Mouse (Mus musculus): ENCODE measurements around the gene Zfp27. TPM values are rescaled to one million over a fixed set of nuclear protein-coding genes. Genes with fewer than 3 reads are reported as not detected.

Gene Zfp27
- polyA plus RNA-seq, 1 experiment, result 13.7 TPM

DNA sequence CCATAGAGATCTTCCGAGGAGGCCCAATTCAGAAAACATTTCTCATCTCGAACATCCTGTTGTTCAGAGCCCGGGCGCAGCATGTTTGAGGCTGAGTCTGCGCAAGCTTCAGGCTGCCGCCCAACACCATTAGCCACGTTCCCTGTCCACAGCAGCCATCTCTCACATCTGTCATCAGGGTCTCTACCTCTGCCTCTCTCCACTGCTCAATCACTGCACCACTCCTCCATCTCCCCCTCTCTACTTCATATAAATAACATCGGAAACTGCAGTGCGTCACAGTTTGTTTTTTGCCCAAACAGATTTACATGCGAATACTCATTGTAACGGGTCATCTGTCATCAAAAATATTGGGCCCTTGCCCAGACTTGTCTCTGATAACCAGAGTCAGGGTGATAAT, 34.7 kb upstream of the Zfp27 start:
- Histone ChIP-seq H3K4me1 (ENCODE audit: control insufficient read depth, insufficient read depth, low read length) (no peaks in the 10 kb centered on the region; the same call in 1 of the 2 replicates), H3K27me3 (ENCODE audit: control insufficient read depth, insufficient read depth, low read length) (no peaks in the 10 kb centered on the region), H3K4me3 (replicated peaks; ENCODE audit: insufficient read depth, low read depth, low read length) (no peak overlapping the region), H3K27ac (ENCODE audit: insufficient read depth, low read length) (no peak overlapping the region)
- DNase-seq, result no peak
- WGBS, result 72% methylated on average over 11 of the region's 11 CpGs
- no peak for TF ChIP-seq CTCF (IDR thresholded peaks at IDR 0.05; ENCODE audit: borderline replicate concordance, insufficient read depth, low read depth, low read length)

DNA sequence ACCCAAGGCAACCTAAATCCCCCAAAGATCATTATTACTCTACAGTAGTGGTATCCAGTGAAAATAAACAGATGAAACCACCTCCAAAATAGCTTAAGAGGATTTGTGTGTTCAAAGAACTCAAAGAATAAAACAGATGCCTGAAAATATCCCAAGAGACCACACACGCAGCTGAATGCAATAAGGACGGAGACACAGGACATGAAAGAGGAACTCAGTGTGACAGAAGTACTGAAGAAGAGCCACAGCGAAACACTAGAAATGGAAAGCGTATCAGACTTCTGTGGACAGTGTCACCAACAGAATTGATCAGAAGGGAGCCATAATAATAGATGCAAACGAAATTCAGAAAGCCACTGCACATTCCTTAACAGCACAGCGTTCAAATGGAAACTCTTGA, 32.5 kb upstream of the Zfp27 start:
- WGBS, result 78% methylated on average over 6 of the region's 6 CpGs
- H3K27ac ChIP-seq (ENCODE audit: insufficient read depth, low read length), result no peak overlapping the region
- H3K27me3 ChIP-seq (ENCODE audit: control insufficient read depth, insufficient read depth, low read length), result no peaks in the 10 kb centered on the region
- H3K4me1 ChIP-seq (ENCODE audit: control insufficient read depth, insufficient read depth, low read length), result no peaks in the 10 kb centered on the region; the same call in 1 of the 2 replicates
- no peak for DNase-seq
- no peak overlapping the region for H3K4me3 ChIP-seq (replicated peaks; ENCODE audit: insufficient read depth, low read depth, low read length)
- TF ChIP-seq CTCF (IDR thresholded peaks at IDR 0.05; ENCODE audit: borderline replicate concordance, insufficient read depth, low read depth, low read length) (no peak), POLR2A (IDR thresholded peaks at IDR 0.05; ENCODE audit: borderline replicate concordance, insufficient read depth, low read length) (no peak)

DNA sequence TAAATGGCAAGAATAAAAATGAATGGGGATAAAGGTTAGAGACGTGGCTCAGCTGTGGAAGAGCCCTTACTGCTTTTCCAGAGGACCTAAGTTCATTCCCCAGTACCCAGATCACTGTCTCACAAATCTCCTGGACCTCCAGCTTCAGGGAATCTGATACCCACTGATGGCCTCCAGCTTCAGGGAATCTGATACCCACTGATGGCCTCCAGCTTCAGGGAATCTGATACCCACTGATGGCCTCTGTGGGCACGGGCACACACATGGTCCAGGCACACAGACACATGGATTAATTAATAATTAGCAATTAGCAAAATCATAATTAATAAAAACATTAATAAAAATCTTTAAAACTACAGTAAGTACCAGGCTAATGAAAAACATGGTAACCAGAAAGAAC, 16.4 kb upstream of the Zfp27 start:
- no peak overlapping the region for H3K4me3 ChIP-seq (replicated peaks; ENCODE audit: insufficient read depth, low read depth, low read length)
- no peaks in the 10 kb centered on the region for H3K27me3 ChIP-seq (ENCODE audit: control insufficient read depth, insufficient read depth, low read length)
- DNase-seq, result no peak
- H3K4me1 ChIP-seq (ENCODE audit: control insufficient read depth, insufficient read depth, low read length), result no peaks in the 10 kb centered on the region
- H3K27ac ChIP-seq (ENCODE audit: insufficient read depth, low read length), result no peak overlapping the region
- 78% methylated on average over 2 of the region's 2 CpGs for WGBS
- TF ChIP-seq CTCF (IDR thresholded peaks at IDR 0.05; ENCODE audit: borderline replicate concordance, insufficient read depth, low read depth, low read length) (no peak), POLR2A (IDR thresholded peaks at IDR 0.05; ENCODE audit: borderline replicate concordance, insufficient read depth, low read length) (no peak)

DNA sequence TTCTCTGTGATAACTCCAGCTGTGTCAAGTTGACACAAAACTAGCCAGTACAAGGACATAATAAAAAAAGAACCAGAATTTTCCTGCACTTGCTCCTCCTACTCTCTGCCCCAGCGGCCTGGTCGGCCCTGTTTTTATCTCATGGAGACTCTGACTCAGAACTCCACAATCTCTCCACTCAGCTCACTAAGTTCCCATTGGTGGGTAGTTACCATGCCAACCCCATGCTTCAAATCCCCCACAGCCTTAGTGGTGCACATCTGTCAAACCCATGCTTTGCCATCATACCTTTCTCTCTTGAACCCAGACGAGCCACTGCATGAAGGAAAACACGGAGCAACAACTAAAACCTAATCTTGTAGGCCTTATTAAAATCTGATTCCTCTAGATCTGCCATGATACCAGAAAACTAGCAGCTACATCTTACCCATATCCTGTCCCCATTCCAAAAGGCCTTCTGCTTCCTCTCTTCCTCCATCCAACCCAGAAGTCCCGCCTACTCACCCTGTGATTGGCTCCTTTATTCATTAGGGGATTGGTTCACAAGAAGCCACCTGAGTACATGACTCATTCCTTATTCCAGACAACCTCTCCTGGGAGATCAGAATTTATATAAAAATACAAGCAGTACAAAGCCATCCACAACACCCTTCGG, 15.2 kb upstream of the Zfp27 start:
- no peak for DNase-seq
- Histone ChIP-seq H3K27ac (ENCODE audit: insufficient read depth, low read length) (no peak overlapping the region), H3K4me1 (ENCODE audit: control insufficient read depth, insufficient read depth, low read length) (no peaks in the 10 kb centered on the region), H3K4me3 (replicated peaks; ENCODE audit: insufficient read depth, low read depth, low read length) (no peak overlapping the region), H3K27me3 (ENCODE audit: control insufficient read depth, insufficient read depth, low read length) (no peaks in the 10 kb centered on the region)
- WGBS, result 85% methylated on average over 6 of the region's 6 CpGs
- no peak for TF ChIP-seq POLR2A (IDR thresholded peaks at IDR 0.05; ENCODE audit: borderline replicate concordance, insufficient read depth, low read length)
- no peak for TF ChIP-seq CTCF (IDR thresholded peaks at IDR 0.05; ENCODE audit: borderline replicate concordance, insufficient read depth, low read depth, low read length)

DNA sequence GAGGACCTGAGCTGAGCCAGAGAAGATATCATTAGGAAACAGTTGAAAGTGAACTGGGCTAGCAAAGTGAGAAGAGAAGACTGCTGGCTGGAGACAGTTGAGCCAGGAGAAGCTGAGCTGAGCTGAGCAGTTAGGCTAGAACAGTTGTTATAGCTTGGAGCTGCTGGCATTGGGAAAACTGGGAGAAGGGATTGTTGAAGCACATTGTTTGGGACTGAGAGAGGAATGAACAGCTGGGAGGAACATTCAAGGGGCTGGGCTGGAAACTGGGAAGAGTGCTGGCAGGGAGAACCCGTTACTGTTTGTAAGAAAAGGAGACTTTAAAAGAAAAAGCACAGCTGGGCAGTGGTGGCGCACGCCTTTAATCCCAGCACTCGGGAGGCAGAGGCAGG, 11.7 kb upstream of the Zfp27 start:
- Histone ChIP-seq H3K4me1 (ENCODE audit: control insufficient read depth, insufficient read depth, low read length) (no peaks in the 10 kb centered on the region), H3K27ac (ENCODE audit: insufficient read depth, low read length) (no peak overlapping the region), H3K4me3 (replicated peaks; ENCODE audit: insufficient read depth, low read depth, low read length) (no peak overlapping the region), H3K27me3 (ENCODE audit: control insufficient read depth, insufficient read depth, low read length) (no peaks in the 10 kb centered on the region)
- DNase-seq, result no peak
- no peak for TF ChIP-seq CTCF (IDR thresholded peaks at IDR 0.05; ENCODE audit: borderline replicate concordance, insufficient read depth, low read depth, low read length)
- no peak for TF ChIP-seq POLR2A (IDR thresholded peaks at IDR 0.05; ENCODE audit: borderline replicate concordance, insufficient read depth, low read length)
- WGBS, result 93% methylated on average over 4 of the region's 4 CpGs

DNA sequence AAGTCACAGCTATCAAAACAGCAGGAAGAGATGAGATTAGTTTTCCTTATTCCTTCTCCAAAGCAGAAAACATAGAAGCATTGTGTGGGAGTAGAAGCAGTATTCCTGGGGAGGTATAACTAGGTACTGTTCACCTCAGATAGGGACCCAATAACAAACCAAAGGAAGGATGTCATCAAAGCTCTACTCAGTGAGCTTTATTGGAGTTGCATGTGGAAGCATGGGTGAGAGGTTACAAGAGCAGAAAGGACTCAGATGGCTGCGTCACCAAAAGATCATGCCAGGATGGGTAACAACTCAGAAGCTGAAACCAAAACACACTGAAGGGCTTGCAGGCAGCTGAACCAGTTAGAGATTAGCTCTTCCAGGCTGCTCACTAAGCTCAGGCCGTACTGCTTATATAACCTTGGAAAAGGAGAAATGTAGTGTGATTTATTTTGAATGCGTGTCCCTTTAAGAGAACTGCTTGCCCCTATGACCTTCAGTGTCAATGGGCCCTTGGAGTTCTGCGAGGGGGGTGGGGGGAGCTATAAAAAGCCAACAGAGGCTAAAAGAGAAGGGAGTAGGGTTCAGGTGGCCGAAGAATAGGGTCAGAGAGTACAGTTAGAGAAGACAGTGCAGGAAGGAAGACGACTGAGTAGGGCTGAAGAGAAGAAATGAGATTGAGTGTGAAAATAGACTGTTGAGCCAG, 11.1 kb upstream of the Zfp27 start:
- TF ChIP-seq CTCF (IDR thresholded peaks at IDR 0.05; ENCODE audit: borderline replicate concordance, insufficient read depth, low read depth, low read length), result no peak
- TF ChIP-seq POLR2A (IDR thresholded peaks at IDR 0.05; ENCODE audit: borderline replicate concordance, insufficient read depth, low read length), result no peak
- DNase-seq, result no peak
- 73% methylated on average over 6 of the region's 6 CpGs for WGBS
- no peak overlapping the region for H3K27ac ChIP-seq (ENCODE audit: insufficient read depth, low read length)
- no peak overlapping the region for H3K4me3 ChIP-seq (replicated peaks; ENCODE audit: insufficient read depth, low read depth, low read length)
- H3K27me3 ChIP-seq (ENCODE audit: control insufficient read depth, insufficient read depth, low read length), result no peaks in the 10 kb centered on the region
- no peaks in the 10 kb centered on the region for H3K4me1 ChIP-seq (ENCODE audit: control insufficient read depth, insufficient read depth, low read length)

DNA sequence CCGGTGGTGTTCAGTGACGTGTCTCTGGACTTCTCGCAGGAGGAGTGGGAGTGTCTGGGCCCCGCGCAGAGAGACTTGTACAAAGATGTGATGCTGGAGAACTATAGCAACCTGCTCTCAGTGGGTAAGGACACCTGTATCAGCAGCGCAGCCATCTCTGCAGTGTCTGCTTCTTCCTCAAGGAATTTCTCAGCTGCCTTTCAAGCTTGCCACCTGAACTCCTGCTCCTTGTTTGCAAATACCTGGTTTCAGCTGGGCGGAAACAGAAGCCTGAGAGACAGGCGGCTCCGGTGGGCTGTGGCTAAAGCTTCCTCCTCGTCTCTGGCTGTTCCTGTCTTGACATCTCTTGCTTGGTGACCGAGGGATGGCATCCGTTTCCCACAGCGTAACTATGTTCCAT, 5.8 kb upstream of the Zfp27 start:
- no peak overlapping the region for H3K27ac ChIP-seq (ENCODE audit: insufficient read depth, low read length)
- H3K4me3 ChIP-seq (replicated peaks; ENCODE audit: insufficient read depth, low read depth, low read length), result no peak overlapping the region
- DNase-seq, result no peak
- H3K4me1 ChIP-seq (ENCODE audit: control insufficient read depth, insufficient read depth, low read length), result peaks cover 2% of the 10 kb centered on the region; the same call in 1 of the 2 replicates
- 91% methylated on average over 13 of the region's 13 CpGs for WGBS
- TF ChIP-seq POLR2A (IDR thresholded peaks at IDR 0.05; ENCODE audit: borderline replicate concordance, insufficient read depth, low read length), result no peak
- no peak for TF ChIP-seq CTCF (IDR thresholded peaks at IDR 0.05; ENCODE audit: borderline replicate concordance, insufficient read depth, low read depth, low read length)
- H3K27me3 ChIP-seq (ENCODE audit: control insufficient read depth, insufficient read depth, low read length), result no peaks in the 10 kb centered on the region

DNA sequence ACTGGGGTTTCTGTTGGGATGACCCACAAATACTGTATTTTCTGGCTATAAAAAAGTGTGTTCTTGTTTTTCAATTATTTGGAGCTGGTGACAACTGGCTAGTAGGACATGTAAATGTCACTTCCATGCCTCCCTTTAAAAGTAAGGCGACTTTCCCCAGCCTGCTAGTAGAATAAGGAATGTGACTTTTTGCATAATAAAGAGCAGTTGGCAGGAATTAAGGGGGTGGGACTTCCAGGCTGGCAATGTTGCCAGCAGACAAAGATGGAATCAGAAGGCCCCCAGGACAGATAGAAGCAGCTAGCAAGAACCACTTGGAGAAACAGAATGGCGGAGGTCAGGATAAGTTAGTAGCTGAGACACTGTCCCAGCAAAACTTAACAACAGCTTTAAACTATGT, 3.9 kb upstream of the Zfp27 start:
- no peak overlapping the region for H3K4me3 ChIP-seq (replicated peaks; ENCODE audit: insufficient read depth, low read depth, low read length)
- DNase-seq, result no peak
- H3K4me1 ChIP-seq (ENCODE audit: control insufficient read depth, insufficient read depth, low read length), result peaks cover 2% of the 10 kb centered on the region; the same call in 1 of the 2 replicates
- H3K27me3 ChIP-seq (ENCODE audit: control insufficient read depth, insufficient read depth, low read length), result no peaks in the 10 kb centered on the region
- WGBS, result 39% methylated on average over 2 of the region's 2 CpGs
- H3K27ac ChIP-seq (ENCODE audit: insufficient read depth, low read length), result no peak overlapping the region
- TF ChIP-seq POLR2A (IDR thresholded peaks at IDR 0.05; ENCODE audit: borderline replicate concordance, insufficient read depth, low read length) (no peak), CTCF (IDR thresholded peaks at IDR 0.05; ENCODE audit: borderline replicate concordance, insufficient read depth, low read depth, low read length) (no peak)

All from cerebellum, adult 2 months (tissue).